Mouse (Mus musculus): ENCODE measurements around the gene Mgp. TPM values are rescaled to one million over a fixed set of nuclear protein-coding genes. Genes with fewer than 3 reads are reported as not detected.

Gene Mgp
- polyA plus RNA-seq, 1 experiment from 2014 or later = 1.9 TPM

DNA sequence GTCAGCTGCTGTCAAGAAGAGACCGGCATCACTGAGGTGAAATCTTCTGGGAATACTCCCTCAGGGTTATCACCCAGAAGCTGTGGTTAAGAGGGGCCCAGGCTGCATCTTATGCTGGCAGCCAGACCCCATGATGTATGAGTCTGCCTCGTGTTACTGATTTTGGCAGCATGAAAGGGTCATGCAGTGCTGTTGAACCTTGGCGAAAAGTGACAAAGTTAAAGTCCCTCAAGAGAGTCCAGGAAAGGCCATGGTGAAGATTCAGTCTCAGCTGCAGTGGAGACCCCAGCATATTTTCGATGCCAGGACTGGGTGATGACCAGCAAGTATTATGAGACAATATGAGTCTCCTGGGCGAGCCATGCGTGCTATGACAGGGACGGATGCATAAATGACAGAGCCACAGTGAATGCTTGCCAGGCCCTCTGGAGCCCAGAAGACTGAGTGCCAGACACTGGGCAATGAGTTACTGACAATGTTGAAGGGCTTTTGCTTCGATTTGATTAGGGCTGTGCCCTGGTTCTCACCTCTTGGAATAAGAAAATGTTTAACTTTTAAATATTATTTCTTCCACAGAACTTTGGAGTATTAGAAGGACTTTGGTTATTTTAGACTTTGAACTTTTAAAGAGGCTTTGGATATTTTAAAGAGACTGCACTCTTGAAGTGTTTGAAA, 40.2 kb upstream of the Mgp start:
- Histone ChIP-seq H3K4me2 (ENCODE audit: low read depth, low read length, severe bottlenecking) (no peak overlapping the region), H3K9ac (ENCODE audit: low read length) (no peak overlapping the region), H3K27ac (ENCODE audit: low read depth, low read length) (no peak overlapping the region), H3K27me3 (ENCODE audit: control insufficient read depth, insufficient read depth, low read length) (no peaks in the 10 kb centered on the region), H3K4me1 (replicated peaks; ENCODE audit: control insufficient read depth, insufficient read depth, low read length) (no peaks in the 10 kb centered on the region), H3K36me3 (ENCODE audit: control insufficient read depth, insufficient read depth, low read length) (no peaks in the 10 kb centered on the region), H3K4me3 (ENCODE audit: low read depth, low read length) (no peak overlapping the region), H3K9me3 (ENCODE audit: control insufficient read depth, low read length) (no peaks in the 10 kb centered on the region)
- DNase-seq (ENCODE audit: low spot score) (no peak), ATAC-seq (replicated peaks; ENCODE audit: low FRiP score) (no peak)
- 90% methylated on average over 8 of the region's 8 CpGs for WGBS

GRCm38 (mm10) chr6:136914234-136914633, 38.6 kb upstream of the Mgp start:
- WGBS = 95% methylated on average over 6 of the region's 6 CpGs
- ATAC-seq (replicated peaks; ENCODE audit: low FRiP score) (no peak), DNase-seq (ENCODE audit: low spot score) (no peak)
- no peaks in the 10 kb centered on the region for H3K4me1 ChIP-seq (replicated peaks; ENCODE audit: control insufficient read depth, insufficient read depth, low read length)
- no peak overlapping the region for H3K9ac ChIP-seq (ENCODE audit: low read length)
- no peaks in the 10 kb centered on the region for H3K36me3 ChIP-seq (ENCODE audit: control insufficient read depth, insufficient read depth, low read length)
- H3K9me3 ChIP-seq (ENCODE audit: control insufficient read depth, low read length) = no peaks in the 10 kb centered on the region
- no peak overlapping the region for H3K4me3 ChIP-seq (ENCODE audit: low read depth, low read length)
- no peaks in the 10 kb centered on the region for H3K27me3 ChIP-seq (ENCODE audit: control insufficient read depth, insufficient read depth, low read length)
- H3K27ac ChIP-seq (ENCODE audit: low read depth, low read length) = no peak overlapping the region
- H3K4me2 ChIP-seq (ENCODE audit: low read depth, low read length, severe bottlenecking) = no peak overlapping the region

- 28% methylated on average over 13 of the region's 18 CpGs for WGBS
- H3K4me3 ChIP-seq (ENCODE audit: low read depth, low read length) = peak overlapping the region; percentile 4; the same call in 1 of the 2 replicates
- no peaks in the 10 kb centered on the region for H3K27me3 ChIP-seq (ENCODE audit: control insufficient read depth, insufficient read depth, low read length)
- peak overlapping the region; percentile 12; the same call in 1 of the 2 replicates for H3K9ac ChIP-seq (ENCODE audit: low read length)
- H3K4me1 ChIP-seq (replicated peaks; ENCODE audit: control insufficient read depth, insufficient read depth, low read length) = no peaks in the 10 kb centered on the region
- peak; percentile 76 for ATAC-seq (replicated peaks; ENCODE audit: low FRiP score)
- DNase-seq (ENCODE audit: low spot score) = peak; percentile 71
- H3K27ac ChIP-seq (ENCODE audit: low read depth, low read length) = no peak overlapping the region
- H3K36me3 ChIP-seq (ENCODE audit: control insufficient read depth, insufficient read depth, low read length) = no peaks in the 10 kb centered on the region
- H3K9me3 ChIP-seq (ENCODE audit: control insufficient read depth, low read length) = no peaks in the 10 kb centered on the region
- H3K4me2 ChIP-seq (ENCODE audit: low read depth, low read length, severe bottlenecking) = peak overlapping the region; percentile 43; the same call in 1 of the 2 replicates
These were observed 37.9 kb upstream of the Mgp start for GRCm38 (mm10) chr6:136913384-136914126.

GRCm38 (mm10) chr6:136912751-136913265, 37.2 kb upstream of the Mgp start:
- DNase-seq (ENCODE audit: low spot score) (no peak), ATAC-seq (replicated peaks; ENCODE audit: low FRiP score) (no peak)
- WGBS = 100% methylated on average over 1 of the region's 2 CpGs
- Histone ChIP-seq H3K4me2 (ENCODE audit: low read depth, low read length, severe bottlenecking) (no peak overlapping the region), H3K4me3 (ENCODE audit: low read depth, low read length) (no peak overlapping the region), H3K9ac (ENCODE audit: low read length) (no peak overlapping the region), H3K36me3 (ENCODE audit: control insufficient read depth, insufficient read depth, low read length) (no peaks in the 10 kb centered on the region), H3K27ac (ENCODE audit: low read depth, low read length) (no peak overlapping the region), H3K9me3 (ENCODE audit: control insufficient read depth, low read length) (no peaks in the 10 kb centered on the region), H3K27me3 (ENCODE audit: control insufficient read depth, insufficient read depth, low read length) (no peaks in the 10 kb centered on the region), H3K4me1 (replicated peaks; ENCODE audit: control insufficient read depth, insufficient read depth, low read length) (no peaks in the 10 kb centered on the region)

- Histone ChIP-seq H3K9ac (ENCODE audit: low read length) (no peak overlapping the region), H3K9me3 (ENCODE audit: control insufficient read depth, low read length) (no peaks in the 10 kb centered on the region), H3K4me2 (ENCODE audit: low read depth, low read length, severe bottlenecking) (no peak overlapping the region), H3K27ac (ENCODE audit: low read depth, low read length) (no peak overlapping the region), H3K4me3 (ENCODE audit: low read depth, low read length) (no peak overlapping the region), H3K36me3 (ENCODE audit: control insufficient read depth, insufficient read depth, low read length) (no peaks in the 10 kb centered on the region), H3K27me3 (ENCODE audit: control insufficient read depth, insufficient read depth, low read length) (no peaks in the 10 kb centered on the region), H3K4me1 (replicated peaks; ENCODE audit: control insufficient read depth, insufficient read depth, low read length) (no peaks in the 10 kb centered on the region)
- DNase-seq (ENCODE audit: low spot score) (no peak), ATAC-seq (replicated peaks; ENCODE audit: low FRiP score) (no peak)
- 87% methylated on average over 9 of the region's 9 CpGs for WGBS
These were observed 34.7 kb upstream of the Mgp start for GRCm38 (mm10) chr6:136910247-136910890.

- H3K9me3 ChIP-seq (ENCODE audit: control insufficient read depth, low read length) = no peaks in the 10 kb centered on the region
- H3K9ac ChIP-seq (ENCODE audit: low read length) = no peak overlapping the region
- H3K4me1 ChIP-seq (replicated peaks; ENCODE audit: control insufficient read depth, insufficient read depth, low read length) = no peaks in the 10 kb centered on the region
- no peak overlapping the region for H3K4me3 ChIP-seq (ENCODE audit: low read depth, low read length)
- no peaks in the 10 kb centered on the region for H3K36me3 ChIP-seq (ENCODE audit: control insufficient read depth, insufficient read depth, low read length)
- H3K27ac ChIP-seq (ENCODE audit: low read depth, low read length) = no peak overlapping the region
- H3K27me3 ChIP-seq (ENCODE audit: control insufficient read depth, insufficient read depth, low read length) = no peaks in the 10 kb centered on the region
- 73% methylated on average over 10 of the region's 10 CpGs for WGBS
- H3K4me2 ChIP-seq (ENCODE audit: low read depth, low read length, severe bottlenecking) = no peak overlapping the region
- ATAC-seq (replicated peaks; ENCODE audit: low FRiP score) = peak; percentile 42; the same call in 1 of the 2 replicates
- DNase-seq (ENCODE audit: low spot score) = no peak
These were observed 31.3 kb upstream of the Mgp start for GRCm38 (mm10) chr6:136906937-136907293.

GRCm38 (mm10) chr6:136906283-136906936, 30.8 kb upstream of the Mgp start:
- Histone ChIP-seq H3K4me1 (replicated peaks; ENCODE audit: control insufficient read depth, insufficient read depth, low read length) (no peaks in the 10 kb centered on the region), H3K4me3 (ENCODE audit: low read depth, low read length) (no peak overlapping the region), H3K27me3 (ENCODE audit: control insufficient read depth, insufficient read depth, low read length) (no peaks in the 10 kb centered on the region), H3K9me3 (ENCODE audit: control insufficient read depth, low read length) (no peaks in the 10 kb centered on the region), H3K36me3 (ENCODE audit: control insufficient read depth, insufficient read depth, low read length) (no peaks in the 10 kb centered on the region), H3K9ac (ENCODE audit: low read length) (no peak overlapping the region), H3K27ac (ENCODE audit: low read depth, low read length) (no peak overlapping the region), H3K4me2 (ENCODE audit: low read depth, low read length, severe bottlenecking) (no peak overlapping the region)
- 86% methylated on average over 19 of the region's 19 CpGs for WGBS
- no peak for DNase-seq (ENCODE audit: low spot score)
- ATAC-seq (replicated peaks; ENCODE audit: low FRiP score) = no peak

GRCm38 (mm10) chr6:136903885-136904470, 28.4 kb upstream of the Mgp start:
- Histone ChIP-seq H3K9ac (ENCODE audit: low read length) (no peak overlapping the region), H3K4me1 (replicated peaks; ENCODE audit: control insufficient read depth, insufficient read depth, low read length) (no peaks in the 10 kb centered on the region), H3K27me3 (ENCODE audit: control insufficient read depth, insufficient read depth, low read length) (no peaks in the 10 kb centered on the region), H3K9me3 (ENCODE audit: control insufficient read depth, low read length) (no peaks in the 10 kb centered on the region), H3K36me3 (ENCODE audit: control insufficient read depth, insufficient read depth, low read length) (no peaks in the 10 kb centered on the region), H3K4me3 (ENCODE audit: low read depth, low read length) (no peak overlapping the region), H3K4me2 (ENCODE audit: low read depth, low read length, severe bottlenecking) (no peak overlapping the region), H3K27ac (ENCODE audit: low read depth, low read length) (no peak overlapping the region)
- 66% methylated on average over 8 of the region's 8 CpGs for WGBS
- ATAC-seq (replicated peaks; ENCODE audit: low FRiP score) (no peak), DNase-seq (ENCODE audit: low spot score) (no peak)
